Mouse (Mus musculus): ENCODE measurements around the gene Cyb5b. TPM values are rescaled to one million over a fixed set of nuclear protein-coding genes. Genes with fewer than 3 reads are reported as not detected.

The Cyb5b gene
- total and polyA plus RNA-seq, 3 experiments, result 33.2 to 41.1 (median 38.8) TPM

- H3K27me3 ChIP-seq (ENCODE audit: control insufficient read depth, insufficient read depth, low read length), result no peaks in the 10 kb centered on the region
- intact Hi-C loops (cut with DNase I), result no loop called here
- peaks cover 8% of the 10 kb centered on the region for H3K4me1 ChIP-seq (ENCODE audit: control insufficient read depth, insufficient read depth, low read length)
- H3K79me2 ChIP-seq (replicated peaks; ENCODE audit: control insufficient read depth, insufficient read depth, low read length), result peaks cover 5% of the 10 kb centered on the region
- H3K4me3 ChIP-seq, result no peak overlapping the region
- WGBS, result 89% methylated on average over 14 of the region's 14 CpGs
- H3K9ac ChIP-seq (ENCODE audit: low read depth, low read length), result no peak overlapping the region
- H3K27ac ChIP-seq, result no peak overlapping the region
- peaks cover 20% of the 10 kb centered on the region for H3K36me3 ChIP-seq (ENCODE audit: control insufficient read depth, insufficient read depth, low read length)
- DNase-seq, result no peak
- TF ChIP-seq EP300 (IDR thresholded peaks at IDR 0.05; ENCODE audit: insufficient read depth, low read depth, low read length) (no peak), CTCF (IDR thresholded peaks at IDR 0.05) (no peak), POLR2A (IDR thresholded peaks at IDR 0.05; ENCODE audit: insufficient read depth, low read depth, low read length) (no peak)
Measured at GRCm38 (mm10) chr8:107153326-107154210, 3.1 kb downstream of the Cyb5b start.

GRCm38 (mm10) chr8:107156816-107157215 lies 6.4 kb downstream of the Cyb5b start:
- Histone ChIP-seq H3K79me2 (replicated peaks; ENCODE audit: control insufficient read depth, insufficient read depth, low read length) (peaks cover 1% of the 10 kb centered on the region; the same call in 1 of the 2 replicates), H3K4me3 (no peak overlapping the region), H3K27ac (no peak overlapping the region), H3K9ac (ENCODE audit: low read depth, low read length) (no peak overlapping the region), H3K27me3 (ENCODE audit: control insufficient read depth, insufficient read depth, low read length) (no peaks in the 10 kb centered on the region), H3K36me3 (ENCODE audit: control insufficient read depth, insufficient read depth, low read length) (peaks cover 14% of the 10 kb centered on the region), H3K4me1 (ENCODE audit: control insufficient read depth, insufficient read depth, low read length) (peaks cover 5% of the 10 kb centered on the region; the same call in 1 of the 2 replicates)
- TF ChIP-seq EP300 (IDR thresholded peaks at IDR 0.05; ENCODE audit: insufficient read depth, low read depth, low read length) (no peak), POLR2A (IDR thresholded peaks at IDR 0.05; ENCODE audit: insufficient read depth, low read depth, low read length) (no peak)
- no peak for DNase-seq
- intact Hi-C loops (cut with DNase I), result no loop called here

- Histone ChIP-seq H3K9ac (ENCODE audit: low read depth, low read length) (no peak overlapping the region), H3K36me3 (ENCODE audit: control insufficient read depth, insufficient read depth, low read length) (peaks cover 14% of the 10 kb centered on the region), H3K4me3 (no peak overlapping the region), H3K4me1 (ENCODE audit: control insufficient read depth, insufficient read depth, low read length) (peaks cover 5% of the 10 kb centered on the region; the same call in 1 of the 2 replicates), H3K27me3 (ENCODE audit: control insufficient read depth, insufficient read depth, low read length) (no peaks in the 10 kb centered on the region), H3K79me2 (replicated peaks; ENCODE audit: control insufficient read depth, insufficient read depth, low read length) (peaks cover 1% of the 10 kb centered on the region; the same call in 1 of the 2 replicates), H3K27ac (no peak overlapping the region; the same call in 1 of the 2 replicates)
- 20% methylated on average over 1 of the region's 1 CpGs for WGBS
- DNase-seq, result no peak
- TF ChIP-seq POLR2A (IDR thresholded peaks at IDR 0.05; ENCODE audit: insufficient read depth, low read depth, low read length) (no peak), CTCF (IDR thresholded peaks at IDR 0.05) (no peak), EP300 (IDR thresholded peaks at IDR 0.05; ENCODE audit: insufficient read depth, low read depth, low read length) (no peak)
- intact Hi-C loops (cut with DNase I), result no loop called here
Measured at GRCm38 (mm10) chr8:107157836-107158235, 7.4 kb downstream of the Cyb5b start.

GRCm38 (mm10) chr8:107158890-107159289 lies 8.4 kb downstream of the Cyb5b start:
- Histone ChIP-seq H3K27ac (peak overlapping the region; percentile 7; the same call in 1 of the 2 replicates), H3K27me3 (ENCODE audit: control insufficient read depth, insufficient read depth, low read length) (no peaks in the 10 kb centered on the region), H3K9ac (ENCODE audit: low read depth, low read length) (no peak overlapping the region), H3K79me2 (replicated peaks; ENCODE audit: control insufficient read depth, insufficient read depth, low read length) (peaks cover 1% of the 10 kb centered on the region; the same call in 1 of the 2 replicates), H3K4me3 (no peak overlapping the region), H3K4me1 (ENCODE audit: control insufficient read depth, insufficient read depth, low read length) (peaks cover 4% of the 10 kb centered on the region; the same call in 1 of the 2 replicates), H3K36me3 (ENCODE audit: control insufficient read depth, insufficient read depth, low read length) (peaks cover 14% of the 10 kb centered on the region)
- no peak for DNase-seq
- TF ChIP-seq POLR2A (IDR thresholded peaks at IDR 0.05; ENCODE audit: insufficient read depth, low read depth, low read length) (no peak), EP300 (IDR thresholded peaks at IDR 0.05; ENCODE audit: insufficient read depth, low read depth, low read length) (no peak), CTCF (IDR thresholded peaks at IDR 0.05) (no peak)
- intact Hi-C loops (cut with DNase I), result no loop called here

GRCm38 (mm10) chr8:107164251-107164773 lies 13.9 kb downstream of the Cyb5b start:
- 36% methylated on average over 7 of the region's 7 CpGs for WGBS
- peak in 1 of 2 experiments; percentile 48 for DNase-seq
- Histone ChIP-seq H3K4me3 (no peak overlapping the region), H3K9ac (ENCODE audit: low read depth, low read length) (no peak overlapping the region), H3K27ac (peak overlapping the region; percentile 63), H3K36me3 (ENCODE audit: control insufficient read depth, insufficient read depth, low read length) (peaks cover 10% of the 10 kb centered on the region), H3K4me1 (ENCODE audit: control insufficient read depth, insufficient read depth, low read length) (peaks cover 6% of the 10 kb centered on the region), H3K79me2 (replicated peaks; ENCODE audit: control insufficient read depth, insufficient read depth, low read length) (no peaks in the 10 kb centered on the region), H3K27me3 (ENCODE audit: control insufficient read depth, insufficient read depth, low read length) (no peaks in the 10 kb centered on the region)
- intact Hi-C loops (cut with DNase I), result no loop called here
- 0 out of 2 replicates have a peak, but pooled peaks have one; percentile 12 for TF ChIP-seq EP300 (IDR thresholded peaks at IDR 0.05; ENCODE audit: insufficient read depth, low read depth, low read length)
- TF ChIP-seq CTCF (IDR thresholded peaks at IDR 0.05), result no peak
- no peak for TF ChIP-seq POLR2A (IDR thresholded peaks at IDR 0.05; ENCODE audit: insufficient read depth, low read depth, low read length)

- Histone ChIP-seq H3K36me3 (ENCODE audit: control insufficient read depth, insufficient read depth, low read length) (peaks cover 10% of the 10 kb centered on the region), H3K27ac (peak overlapping the region; percentile 45; the same call in 1 of the 2 replicates), H3K9ac (ENCODE audit: low read depth, low read length) (no peak overlapping the region), H3K79me2 (replicated peaks; ENCODE audit: control insufficient read depth, insufficient read depth, low read length) (no peaks in the 10 kb centered on the region), H3K4me1 (ENCODE audit: control insufficient read depth, insufficient read depth, low read length) (peaks cover 6% of the 10 kb centered on the region), H3K4me3 (no peak overlapping the region), H3K27me3 (ENCODE audit: control insufficient read depth, insufficient read depth, low read length) (no peaks in the 10 kb centered on the region)
- WGBS, result 73% methylated on average over 9 of the region's 9 CpGs
- intact Hi-C loops (cut with DNase I), result no loop called here
- no peak for TF ChIP-seq CTCF (IDR thresholded peaks at IDR 0.05)
- no peak for TF ChIP-seq POLR2A (IDR thresholded peaks at IDR 0.05; ENCODE audit: insufficient read depth, low read depth, low read length)
- no peak for TF ChIP-seq EP300 (IDR thresholded peaks at IDR 0.05; ENCODE audit: insufficient read depth, low read depth, low read length)
- no peak for DNase-seq
Measured at GRCm38 (mm10) chr8:107165745-107166144, 15.3 kb downstream of the Cyb5b start.

Measured in heart, adult 2 months (tissue).